Mouse (Mus musculus) embryonic fibroblast, embryonic 13.5 days (primary cell): ENCODE data around the gene Lsm11.

Experiments used
- CTCF ChIP-seq: IDR thresholded peaks from 2 replicates; pipeline ENCODE4 v1.5.1; 2011; ENCODE audit warnings: mild to moderate bottlenecking, control low read depth, low read length, moderate library complexity, borderline replicate concordance; ENCODE audit not compliant: insufficient read depth
- POLR2A ChIP-seq: IDR thresholded peaks from 2 replicates; pipeline ENCODE4 v1.6.1; 2011; ENCODE audit warnings: low read depth, mild to moderate bottlenecking, control low read depth, low read length, moderate library complexity

DNA sequence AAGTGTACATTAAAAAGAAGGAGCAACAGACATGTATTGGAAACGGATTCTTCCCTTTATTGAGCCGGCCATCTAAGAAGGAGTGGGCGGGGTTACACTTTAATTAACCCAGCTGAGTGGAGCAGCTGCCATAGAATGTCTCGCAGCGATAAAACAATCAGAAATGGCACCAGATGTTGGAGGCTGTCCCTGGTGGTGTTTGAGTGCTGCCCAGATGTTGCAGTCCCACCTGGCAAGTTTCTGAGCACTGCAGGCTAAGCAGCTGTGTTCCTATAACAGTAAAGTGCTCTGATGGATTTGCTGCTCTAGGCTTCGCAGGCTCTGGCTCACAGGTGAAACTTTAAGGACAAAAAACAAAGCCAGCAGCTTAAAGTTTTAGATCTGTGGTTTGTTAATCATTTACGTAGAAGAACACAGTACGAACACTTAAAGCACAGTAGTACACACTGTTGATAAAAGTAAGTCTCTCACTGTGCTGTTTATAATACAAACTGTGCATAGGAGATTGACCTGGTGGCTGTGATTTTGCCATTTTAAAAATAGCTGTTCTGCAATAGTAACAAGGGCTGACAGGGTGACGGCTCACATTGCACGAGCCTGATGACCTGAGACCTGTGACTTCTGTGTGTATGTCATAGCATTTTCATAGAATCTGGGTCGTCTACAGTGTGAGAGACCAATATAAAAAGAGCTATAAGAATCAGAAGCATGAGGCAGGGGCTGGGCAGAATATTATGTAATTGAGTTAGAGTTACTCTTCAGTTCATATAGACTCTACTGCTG is 44.3 kb downstream of the Lsm11 start:
- TF ChIP-seq CTCF (no peak), POLR2A (no peak)
